Mouse (Mus musculus): ENCODE results near the gene Ostn.

DNA sequence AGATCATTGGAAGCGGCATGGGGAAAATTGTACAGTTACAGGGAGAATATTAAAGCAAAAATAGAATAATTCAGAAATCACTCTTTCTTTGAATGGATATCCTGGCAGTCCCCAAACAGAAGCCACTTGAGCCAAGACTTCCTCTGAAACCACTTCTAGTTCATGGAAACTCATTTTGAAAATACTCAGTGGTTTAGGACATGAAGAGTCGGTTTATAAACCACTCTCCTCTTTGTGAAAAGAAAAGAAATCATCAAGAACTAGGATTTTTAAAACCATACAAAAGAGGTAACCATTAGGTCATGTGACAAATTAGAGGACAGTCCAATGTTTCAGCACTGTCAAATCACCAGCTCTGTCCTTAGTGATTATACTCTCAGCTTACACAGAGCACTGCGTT is 19.9 kb upstream of the Ostn start:
- TF ChIP-seq POLR2A (IDR thresholded peaks at IDR 0.05; ENCODE audit: low read depth, low read length) (no peak), CTCF (conservative IDR thresholded peaks at IDR 0.05; ENCODE audit: insufficient read depth, insufficient read length, low read depth, low read length) (no peak)
